Comparison of ENCODE assay signal across 8 mouse cellular contexts in the genomic region with DNA sequence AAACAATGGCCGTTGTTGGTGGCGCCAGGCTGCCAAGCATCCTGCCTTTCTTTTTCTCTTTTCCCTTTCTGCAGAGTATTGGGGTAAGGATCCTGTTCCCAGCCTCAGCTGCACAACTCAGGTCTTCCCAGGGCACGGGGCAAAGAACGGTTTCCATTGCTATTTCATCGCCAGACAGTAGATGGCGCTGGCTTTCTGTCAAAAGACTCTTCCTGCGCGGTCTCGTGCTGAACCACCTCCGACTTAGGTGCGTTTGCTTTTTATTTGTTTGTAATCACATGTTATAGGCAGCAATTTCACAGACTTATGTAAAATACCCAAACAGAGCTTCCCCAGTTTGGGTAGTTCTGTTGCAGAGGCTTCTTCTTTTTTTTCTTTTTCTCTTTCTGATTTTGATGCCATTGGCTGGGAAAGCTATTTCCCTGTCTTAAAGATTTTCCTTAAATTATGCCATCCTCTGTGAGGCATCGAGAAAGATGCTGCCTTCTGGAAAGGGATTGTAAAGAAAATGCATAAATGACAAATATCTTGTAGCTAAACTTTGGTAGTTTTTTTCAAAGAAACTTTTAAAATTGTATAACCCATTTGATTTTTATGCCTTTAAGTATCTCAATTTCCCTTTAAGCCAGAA.
DNase-seq lines count a peak whose midpoint lies in the region; ATAC-seq and TF ChIP-seq lines count a peak whose summit lies in the region.

No protein-coding gene starts in this region.

- peak overlapping the region; percentile 39 for H3K4me2 ChIP-seq in intestine, embryonic 16.5 days (ENCODE audit: low read depth, low read length)
- peak overlapping the region; percentile 36 for H3K4me2 ChIP-seq in midbrain, embryonic 13.5 days (replicated peaks)

- H3K27ac ChIP-seq in cortical plate, adult 2 months (ENCODE audit: insufficient read depth, low read length) = no peak overlapping the region
- H3K27ac ChIP-seq in intestine, embryonic 16.5 days (ENCODE audit: low read length) = no peak overlapping the region
- H3K27ac ChIP-seq in midbrain, embryonic 13.5 days = no peak overlapping the region

- no peaks in the 10 kb centered on the region for H3K4me1 ChIP-seq in cortical plate, adult 2 months (ENCODE audit: control insufficient read depth, insufficient read depth, low read length)
- no peaks in the 10 kb centered on the region for H3K4me1 ChIP-seq in intestine, embryonic 16.5 days (ENCODE audit: control insufficient read depth, insufficient read depth, low read length)
- H3K4me1 ChIP-seq in midbrain, embryonic 13.5 days (replicated peaks) = peaks cover 10% of the 10 kb centered on the region

- WGBS in intestine, embryonic 16.5 days = 4% methylated on average over 12 of the region's 12 CpGs
- WGBS in midbrain, embryonic 13.5 days = 3% methylated on average over 12 of the region's 12 CpGs

- no peak overlapping the region for H3K4me3 ChIP-seq in cortical plate, adult 2 months (ENCODE audit: insufficient read depth, low read length)
- H3K4me3 ChIP-seq in intestine, embryonic 16.5 days (ENCODE audit: low read length) = peak overlapping the region; percentile 23; the same call in 1 of the 2 replicates
- H3K4me3 ChIP-seq in midbrain, embryonic 13.5 days (replicated peaks) = no peak overlapping the region

- no peak for TF ChIP-seq POLR2A in cortical plate, adult 2 months (IDR thresholded peaks at IDR 0.05; ENCODE audit: extremely low read depth, insufficient read depth, low read length)

- H3K36me3 ChIP-seq in intestine, embryonic 16.5 days (ENCODE audit: control insufficient read depth, insufficient read depth, low read length) = no peaks in the 10 kb centered on the region
- H3K36me3 ChIP-seq in midbrain, embryonic 13.5 days = no peaks in the 10 kb centered on the region

- H3K9me3 ChIP-seq in intestine, embryonic 16.5 days (ENCODE audit: control insufficient read depth, low read length) = no peaks in the 10 kb centered on the region
- H3K9me3 ChIP-seq in midbrain, embryonic 13.5 days = no peaks in the 10 kb centered on the region

- DNase-seq in 3134 (ENCODE audit: extremely low read depth, insufficient read length, low spot score) = peak; percentile 10
- peak; percentile 36 to 65 for DNase-seq in gastrocnemius, postnatal 4 days (ENCODE audit: low spot score in 2 of 2)
- peak; percentile 65 for DNase-seq in left cerebral cortex, postnatal 4 days
- DNase-seq in spleen, postnatal 36 days (ENCODE audit: low spot score in 2 of 2) = peak; percentile 2 to 20

- intact Hi-C loops in left cerebral cortex, postnatal 4 days (cut with DNase I) = loop anchor here (5.0 kb wide), 2 partner anchors 296 to 1536 kb away; no protein-coding TSS in a partner anchor

- H3K27me3 ChIP-seq in intestine, embryonic 16.5 days (replicated peaks; ENCODE audit: control insufficient read depth, insufficient read depth, low read length) = no peaks in the 10 kb centered on the region
- H3K27me3 ChIP-seq in midbrain, embryonic 13.5 days = no peaks in the 10 kb centered on the region

- TF ChIP-seq CTCF in cortical plate, adult 2 months (IDR thresholded peaks at IDR 0.05; ENCODE audit: extremely low read depth, insufficient read depth, low read length) = peak; percentile 92

- peak; percentile 63 for ATAC-seq in activated CD4-positive, CD25-positive, alpha-beta regulatory T cell, adult 4 months
- peak; percentile 72 for ATAC-seq in intestine, embryonic 16.5 days
- peak; percentile 92 for ATAC-seq in midbrain, embryonic 13.5 days

- no peak overlapping the region for H3K9ac ChIP-seq in intestine, embryonic 16.5 days (ENCODE audit: low read depth, low read length)
- no peak overlapping the region for H3K9ac ChIP-seq in midbrain, embryonic 13.5 days (replicated peaks)

Comparison
In these comparisons a context has a peak if more than half of its experiments do, and no peak if none do; other contexts are left out.
1. DNase-seq: peak in every context shown above with its lines; median percentile 65 in left cerebral cortex, postnatal 4 days; 50 in gastrocnemius, postnatal 4 days; 11 in spleen, postnatal 36 days; 10 in 3134.